Mouse (Mus musculus): ENCODE results near the gene Fam178b. TPM values are rescaled to one million over a fixed set of nuclear protein-coding genes. Genes with fewer than 3 reads are reported as not detected.
"Not testable (repeated sequence)": the region's sequence is repeated elsewhere in the genome, so short reads cannot be mapped to it uniquely, and the experiment has no call there.

The Fam178b gene
- polyA plus RNA-seq, 1 experiment from 2014 or later, result 3.0 TPM

DNA sequence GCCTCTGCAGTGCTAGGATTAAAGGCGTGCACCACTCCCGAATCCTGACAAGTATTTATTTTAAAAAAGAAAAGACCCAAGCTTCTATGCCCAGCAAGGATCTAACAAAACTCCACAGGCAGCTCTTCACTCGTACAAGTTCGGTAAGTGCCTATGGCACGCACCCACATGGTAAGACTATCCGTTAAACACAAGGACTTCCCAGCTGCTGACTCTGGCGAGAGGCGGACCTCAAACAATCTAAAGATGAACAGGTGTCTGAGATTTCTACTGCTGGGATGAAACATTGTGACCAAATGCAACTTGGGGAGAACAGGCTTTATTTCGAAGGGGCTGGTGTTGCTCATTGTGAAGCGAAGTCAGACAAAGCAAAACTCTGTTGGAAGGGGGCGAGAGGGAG, 142.9 kb downstream of the Fam178b start:
- Histone ChIP-seq H3K4me3 (no peak overlapping the region), H3K36me3 (peaks cover 43% of the 10 kb centered on the region), H3K27me3 (replicated peaks) (no peaks in the 10 kb centered on the region), H3K4me1 (replicated peaks) (peaks cover 39% of the 10 kb centered on the region), H3K9me3 (replicated peaks) (0 out of 2 replicates have a peak, but pooled peaks cover 3% of the 10 kb centered on the region), H3K9ac (no peak overlapping the region), H3K4me2 (no peak overlapping the region), H3K27ac (ENCODE audit: poor library complexity, severe bottlenecking) (peak overlapping the region; percentile 83; the same call in 1 of the 2 replicates)
- 92% methylated on average over 11 of the region's 11 CpGs for WGBS
- ATAC-seq (ENCODE audit: insufficient number of reproducible peaks, low FRiP score), result no peak

DNA sequence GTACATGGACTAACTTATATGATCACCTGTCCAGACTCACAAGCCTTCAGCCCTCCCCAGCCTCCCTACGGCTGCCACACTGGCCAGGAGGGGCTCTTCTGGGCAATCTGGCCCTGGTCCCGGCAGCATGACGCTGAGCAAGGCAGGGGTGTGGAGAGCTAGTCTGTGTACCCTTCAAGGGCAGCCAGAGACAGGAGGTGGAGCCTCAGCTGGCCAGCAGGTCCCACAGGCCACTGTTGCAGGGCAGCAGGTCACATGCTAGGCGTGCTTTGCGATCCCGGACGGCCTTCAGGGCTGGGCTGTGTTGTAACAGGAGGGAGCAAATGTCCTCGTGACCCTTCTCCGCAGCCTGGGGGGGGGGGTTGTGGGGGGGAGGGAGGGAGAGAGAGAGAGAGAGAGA, 143.8 kb downstream of the Fam178b start, which contains the start of gene Gm42417:
Gene Gm42417, minus strand, starts transcription at position 244 of the 400 bp plus-strand sequence.
- Histone ChIP-seq H3K27me3 (replicated peaks) (no peaks in the 10 kb centered on the region), H3K4me2 (no peak within 1 kb of the TSS), H3K4me1 (replicated peaks) (peaks cover 48% of the 10 kb centered on the region), H3K9ac (no peak within 1 kb of the TSS), H3K27ac (ENCODE audit: poor library complexity, severe bottlenecking) (peak within 1 kb of the TSS; percentile 83), H3K4me3 (no peak within 1 kb of the TSS), H3K9me3 (replicated peaks) (0 out of 2 replicates have a peak, but pooled peaks cover 3% of the 10 kb centered on the region), H3K36me3 (peaks cover 43% of the 10 kb centered on the region)
- ATAC-seq (ENCODE audit: insufficient number of reproducible peaks, low FRiP score), result peak; percentile 80
- 40% methylated on average over 9 of the region's 9 CpGs for WGBS

DNA sequence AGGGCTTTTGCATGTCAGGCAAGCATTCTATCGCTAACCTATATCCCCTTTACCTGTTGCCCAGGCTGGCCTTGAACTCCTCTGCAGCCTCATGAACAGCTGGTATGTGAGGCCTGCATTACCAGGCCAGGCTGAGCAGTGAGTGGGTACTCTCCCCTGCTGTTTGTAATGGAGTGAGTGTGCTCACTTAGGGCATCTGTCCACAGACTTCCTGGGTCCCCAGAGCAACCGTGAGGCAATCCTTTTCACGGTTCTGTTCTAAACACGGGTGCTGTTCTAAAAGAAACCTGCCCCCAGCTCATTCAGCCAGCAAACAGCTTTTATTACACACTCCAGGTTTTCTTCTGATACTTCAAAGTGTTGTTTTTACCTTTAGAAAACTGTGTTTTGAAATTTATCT, 144.3 kb downstream of the Fam178b start:
- no peak for ATAC-seq (ENCODE audit: insufficient number of reproducible peaks, low FRiP score)
- H3K36me3 ChIP-seq, result peaks cover 43% of the 10 kb centered on the region
- H3K27me3 ChIP-seq (replicated peaks), result no peaks in the 10 kb centered on the region
- H3K4me1 ChIP-seq (replicated peaks), result peaks cover 53% of the 10 kb centered on the region
- no peak overlapping the region for H3K4me3 ChIP-seq
- H3K4me2 ChIP-seq, result no peak overlapping the region
- H3K9me3 ChIP-seq (replicated peaks), result 0 out of 2 replicates have a peak, but pooled peaks cover 3% of the 10 kb centered on the region
- H3K27ac ChIP-seq (ENCODE audit: poor library complexity, severe bottlenecking), result peak overlapping the region; percentile 83
- no peak overlapping the region for H3K9ac ChIP-seq
- WGBS, result 82% methylated on average over 4 of the region's 4 CpGs

DNA sequence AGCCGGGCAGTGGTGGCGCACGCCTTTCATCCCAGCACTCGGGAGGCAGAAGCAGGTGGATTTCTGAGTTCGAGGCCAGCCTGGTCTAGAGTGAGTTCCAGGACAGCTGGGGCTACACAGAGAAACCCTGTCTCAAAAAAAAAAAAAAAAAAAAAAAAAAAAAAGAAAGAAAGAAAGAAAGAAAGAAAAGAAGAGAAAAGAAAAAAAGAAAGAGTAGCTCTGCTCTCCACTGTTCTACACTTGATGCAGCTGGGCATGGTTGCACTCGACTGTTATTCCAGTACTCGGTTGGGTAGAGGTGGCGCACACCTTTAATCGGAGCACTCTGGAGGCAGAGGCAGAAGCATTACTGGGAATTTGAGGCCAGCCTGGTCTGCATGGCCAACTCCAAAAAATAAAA, 146.2 kb downstream of the Fam178b start, which contains the start of gene Ankrd23:
Gene Ankrd23, minus strand, starts transcription at position 101 of the 400 bp plus-strand sequence.
- not testable (repeated sequence) for ATAC-seq (ENCODE audit: insufficient number of reproducible peaks, low FRiP score); H3K27me3 ChIP-seq (replicated peaks); H3K4me3 ChIP-seq; H3K9me3 ChIP-seq (replicated peaks)
- H3K9ac ChIP-seq, result 0 out of 2 replicates have a peak within 1 kb of the TSS, but pooled peaks have one; percentile 22
- peak within 1 kb of the TSS; percentile 87 for H3K27ac ChIP-seq (ENCODE audit: poor library complexity, severe bottlenecking)
- peaks cover 39% of the 10 kb centered on the region for H3K36me3 ChIP-seq
- peak within 1 kb of the TSS; percentile 11; the same call in 1 of the 2 replicates for H3K4me2 ChIP-seq
- WGBS, result 78% methylated on average over 9 of the region's 9 CpGs
- H3K4me1 ChIP-seq (replicated peaks), result peaks cover 59% of the 10 kb centered on the region

DNA sequence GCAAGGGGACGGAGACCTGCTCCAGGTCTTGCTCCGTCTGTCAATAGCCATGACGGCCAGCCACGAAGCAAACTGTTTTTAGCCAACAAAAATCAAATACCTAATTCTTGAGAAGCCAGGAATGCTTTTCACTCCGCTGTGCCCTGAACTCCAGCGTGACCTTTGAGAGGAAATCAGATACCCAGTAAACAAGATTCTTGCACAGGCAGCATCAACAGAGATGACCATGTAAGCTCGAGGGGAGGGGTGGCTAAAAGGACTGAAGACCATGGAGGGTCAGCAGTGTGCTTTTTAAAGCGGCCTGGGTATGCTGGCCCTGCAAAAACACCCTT, 146.6 kb downstream of the Fam178b start:
- Histone ChIP-seq H3K4me3 (no peak overlapping the region), H3K4me2 (0 out of 2 replicates have a peak overlapping the region, but pooled peaks have one; percentile 11), H3K36me3 (peaks cover 39% of the 10 kb centered on the region), H3K9ac (no peak overlapping the region), H3K4me1 (replicated peaks) (peaks cover 62% of the 10 kb centered on the region), H3K27ac (ENCODE audit: poor library complexity, severe bottlenecking) (peak overlapping the region; percentile 87), H3K27me3 (replicated peaks) (no peaks in the 10 kb centered on the region), H3K9me3 (replicated peaks) (0 out of 2 replicates have a peak, but pooled peaks cover 1% of the 10 kb centered on the region)
- WGBS, result 35% methylated on average over 8 of the region's 8 CpGs
- no peak for ATAC-seq (ENCODE audit: insufficient number of reproducible peaks, low FRiP score)

DNA sequence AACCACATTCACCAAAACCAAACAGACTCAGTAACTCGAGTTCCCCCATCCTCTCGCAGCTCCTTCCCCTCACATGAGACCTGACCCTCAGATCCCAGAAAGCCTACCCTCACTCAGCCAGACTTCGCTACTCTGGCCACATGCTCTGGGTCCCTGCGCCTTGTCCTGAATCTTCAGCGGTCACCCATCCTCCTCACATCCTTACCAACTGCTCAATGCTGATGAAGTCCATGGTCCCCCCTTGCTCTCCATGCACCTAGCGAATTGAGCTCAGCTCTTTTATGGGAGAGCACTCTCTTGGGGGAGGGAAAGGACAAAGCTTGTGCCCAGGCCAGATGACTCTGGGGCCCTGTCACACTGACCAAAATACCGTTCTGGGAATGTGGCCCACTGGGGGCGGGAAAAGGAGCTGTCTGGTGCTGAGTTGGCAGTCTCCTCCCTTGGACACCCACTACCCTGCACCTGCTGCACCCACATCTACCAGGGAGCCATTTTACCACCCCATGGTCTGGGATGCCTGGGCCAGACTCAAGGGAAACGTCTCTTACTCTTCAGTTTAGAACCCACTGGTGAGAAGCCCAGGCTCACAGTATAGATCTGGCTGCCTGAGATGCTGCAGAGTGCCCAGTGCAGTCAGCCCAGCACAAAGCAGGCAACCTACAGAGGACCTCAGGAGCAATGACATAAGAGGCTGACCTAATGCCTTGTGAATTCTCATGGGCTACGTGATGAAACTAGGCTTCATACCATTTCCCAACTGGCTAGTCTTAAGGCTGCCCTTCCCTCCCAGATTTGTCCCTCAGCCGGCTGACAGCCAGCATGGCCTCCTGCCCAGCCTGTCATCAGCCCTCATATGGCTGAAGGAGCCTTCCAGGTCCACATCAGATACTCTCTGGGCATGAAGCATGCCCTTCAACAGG, 147.2 kb downstream of the Fam178b start:
- Histone ChIP-seq H3K27ac (ENCODE audit: poor library complexity, severe bottlenecking) (peak overlapping the region; percentile 87), H3K36me3 (peaks cover 38% of the 10 kb centered on the region), H3K4me1 (replicated peaks) (peaks cover 68% of the 10 kb centered on the region), H3K9me3 (replicated peaks) (no peaks in the 10 kb centered on the region), H3K27me3 (replicated peaks) (no peaks in the 10 kb centered on the region), H3K4me2 (peak overlapping the region; percentile 11; the same call in 1 of the 2 replicates), H3K4me3 (no peak overlapping the region), H3K9ac (0 out of 2 replicates have a peak overlapping the region, but pooled peaks have one; percentile 22)
- WGBS, result 64% methylated on average over 11 of the region's 11 CpGs
- ATAC-seq (ENCODE audit: insufficient number of reproducible peaks, low FRiP score), result 0 out of 2 replicates have a peak, but pooled peaks have one; percentile 27

DNA sequence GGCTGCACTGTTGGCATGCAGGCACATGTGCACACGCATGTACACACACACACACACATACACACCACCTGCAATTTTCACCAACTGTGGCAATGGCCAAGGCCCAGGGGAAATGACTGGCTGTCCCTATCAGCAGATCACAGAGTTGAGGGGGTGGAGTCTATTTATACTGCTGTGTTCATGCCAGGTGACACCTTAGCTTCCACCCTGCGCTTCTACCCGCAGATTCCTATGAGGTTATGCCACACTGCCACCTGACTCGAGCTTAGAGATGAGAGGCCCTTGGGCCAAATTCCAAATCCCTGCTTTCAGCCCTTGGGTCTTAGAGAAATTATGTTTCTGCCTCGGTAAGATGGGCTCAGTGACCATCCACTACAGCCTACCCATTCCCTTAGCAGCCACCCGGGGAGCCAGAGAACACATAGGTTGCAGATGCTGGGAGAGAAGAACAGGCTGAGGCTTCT, 148.4 kb downstream of the Fam178b start:
- ATAC-seq (ENCODE audit: insufficient number of reproducible peaks, low FRiP score), result no peak
- Histone ChIP-seq H3K4me2 (no peak overlapping the region), H3K4me1 (replicated peaks) (peaks cover 76% of the 10 kb centered on the region), H3K36me3 (peaks cover 34% of the 10 kb centered on the region), H3K9me3 (replicated peaks) (no peaks in the 10 kb centered on the region), H3K27ac (ENCODE audit: poor library complexity, severe bottlenecking) (no peak overlapping the region), H3K9ac (no peak overlapping the region), H3K27me3 (replicated peaks) (no peaks in the 10 kb centered on the region), H3K4me3 (no peak overlapping the region)
- 67% methylated on average over 6 of the region's 6 CpGs for WGBS

DNA sequence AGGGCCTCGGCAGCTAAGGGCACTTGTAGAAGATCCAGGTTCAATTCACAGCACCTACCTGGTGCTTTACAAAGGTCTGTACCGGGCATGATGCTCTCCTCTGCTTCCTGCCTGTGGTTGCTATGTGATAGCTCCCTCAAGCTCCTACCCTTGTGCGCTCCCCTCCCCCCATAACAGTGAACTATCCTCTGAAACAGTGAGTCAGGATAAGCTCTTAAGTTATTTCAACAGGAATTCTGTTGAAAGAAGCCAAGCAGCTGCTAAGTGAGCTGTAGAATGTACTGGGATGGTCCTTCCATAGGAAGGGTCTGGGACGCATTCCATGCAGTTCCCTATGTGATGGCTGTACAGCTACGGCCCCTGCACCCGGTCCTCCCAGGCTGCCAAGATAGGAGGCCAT, 149.4 kb downstream of the Fam178b start:
- WGBS, result 67% methylated on average over 6 of the region's 6 CpGs
- H3K9ac ChIP-seq, result no peak overlapping the region
- peaks cover 66% of the 10 kb centered on the region for H3K4me1 ChIP-seq (replicated peaks)
- H3K27ac ChIP-seq (ENCODE audit: poor library complexity, severe bottlenecking), result no peak overlapping the region
- no peak overlapping the region for H3K4me2 ChIP-seq
- ATAC-seq (ENCODE audit: insufficient number of reproducible peaks, low FRiP score), result no peak
- no peaks in the 10 kb centered on the region for H3K27me3 ChIP-seq (replicated peaks)
- no peak overlapping the region for H3K4me3 ChIP-seq
- H3K36me3 ChIP-seq, result peaks cover 28% of the 10 kb centered on the region
- no peaks in the 10 kb centered on the region for H3K9me3 ChIP-seq (replicated peaks)

DNA sequence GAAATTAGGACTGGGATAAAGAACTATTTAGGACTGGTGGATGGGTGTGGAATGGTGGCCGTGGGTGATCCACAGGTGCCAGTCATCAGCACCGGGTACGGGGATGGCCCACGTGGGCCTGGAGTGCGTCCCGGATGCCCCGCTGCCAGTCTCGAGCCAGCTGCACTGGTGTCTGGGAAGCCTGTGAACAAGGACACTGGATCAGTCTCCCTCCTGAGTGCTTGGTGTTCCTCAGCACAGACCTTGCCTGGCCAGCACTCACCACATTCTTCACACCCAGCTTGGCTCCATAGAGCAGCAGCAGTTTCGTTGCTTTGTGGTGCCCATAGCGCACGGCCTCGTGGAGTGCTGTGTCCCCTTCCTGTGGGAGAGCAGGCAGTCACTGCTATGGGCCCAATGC, 151.5 kb downstream of the Fam178b start:
- Histone ChIP-seq H3K4me2 (no peak overlapping the region), H3K9me3 (replicated peaks) (no peaks in the 10 kb centered on the region), H3K27me3 (replicated peaks) (no peaks in the 10 kb centered on the region), H3K4me3 (no peak overlapping the region), H3K9ac (no peak overlapping the region), H3K27ac (ENCODE audit: poor library complexity, severe bottlenecking) (0 out of 2 replicates have a peak overlapping the region, but pooled peaks have one; percentile 6), H3K36me3 (peaks cover 26% of the 10 kb centered on the region), H3K4me1 (replicated peaks) (peaks cover 66% of the 10 kb centered on the region)
- no peak for ATAC-seq (ENCODE audit: insufficient number of reproducible peaks, low FRiP score)
- 63% methylated on average over 12 of the region's 12 CpGs for WGBS

DNA sequence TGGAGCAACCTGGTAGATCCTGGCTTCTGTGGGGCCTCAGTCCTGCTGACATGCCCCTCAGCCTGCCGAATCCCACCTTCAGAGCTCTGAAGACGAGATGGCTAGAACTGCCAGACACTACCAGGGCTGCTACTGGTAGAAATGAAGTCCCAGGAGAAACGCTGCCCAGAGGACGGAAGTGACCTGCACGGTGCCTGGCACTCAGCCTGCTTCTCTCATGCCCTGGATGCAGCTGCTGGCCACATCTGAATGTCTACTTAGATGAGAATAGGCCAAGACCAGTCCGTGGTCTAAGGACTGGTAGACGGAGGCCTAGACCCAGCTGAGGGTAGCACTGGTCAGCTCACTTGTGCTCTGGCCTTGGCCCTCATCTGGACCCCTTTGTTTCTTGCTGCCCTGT, 152.0 kb downstream of the Fam178b start:
- no peak overlapping the region for H3K4me2 ChIP-seq
- ATAC-seq (ENCODE audit: insufficient number of reproducible peaks, low FRiP score), result no peak
- no peaks in the 10 kb centered on the region for H3K9me3 ChIP-seq (replicated peaks)
- peaks cover 61% of the 10 kb centered on the region for H3K4me1 ChIP-seq (replicated peaks)
- H3K4me3 ChIP-seq, result no peak overlapping the region
- H3K27me3 ChIP-seq (replicated peaks), result no peaks in the 10 kb centered on the region
- WGBS, result 84% methylated on average over 7 of the region's 7 CpGs
- no peak overlapping the region for H3K9ac ChIP-seq
- peaks cover 31% of the 10 kb centered on the region for H3K36me3 ChIP-seq
- H3K27ac ChIP-seq (ENCODE audit: poor library complexity, severe bottlenecking), result no peak overlapping the region

DNA sequence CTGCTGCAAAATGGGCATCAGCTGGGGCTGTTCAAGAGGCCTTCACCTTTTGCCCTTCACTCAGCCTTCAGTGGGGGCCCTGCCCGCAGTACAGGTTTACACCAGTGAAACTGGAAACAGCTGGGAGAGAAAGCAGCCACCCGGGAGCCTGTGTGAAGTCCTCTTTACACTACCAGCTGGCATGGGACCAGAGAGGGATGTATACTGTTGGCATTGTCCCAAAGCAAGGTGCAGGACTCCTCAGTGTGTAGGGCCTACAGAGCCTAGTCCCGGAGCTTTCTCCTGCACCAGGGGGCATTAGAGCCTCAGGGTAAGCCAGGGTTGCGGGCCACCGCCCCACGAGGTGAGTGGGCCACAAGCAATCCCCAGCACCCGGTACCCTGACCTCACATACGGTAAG, 152.5 kb downstream of the Fam178b start:
- no peaks in the 10 kb centered on the region for H3K9me3 ChIP-seq (replicated peaks)
- H3K4me2 ChIP-seq, result no peak overlapping the region
- ATAC-seq (ENCODE audit: insufficient number of reproducible peaks, low FRiP score), result 0 out of 2 replicates have a peak, but pooled peaks have one; percentile 15
- H3K36me3 ChIP-seq, result peaks cover 35% of the 10 kb centered on the region
- 82% methylated on average over 8 of the region's 8 CpGs for WGBS
- H3K9ac ChIP-seq, result no peak overlapping the region
- H3K4me1 ChIP-seq (replicated peaks), result peaks cover 56% of the 10 kb centered on the region
- H3K27ac ChIP-seq (ENCODE audit: poor library complexity, severe bottlenecking), result peak overlapping the region; percentile 19; the same call in 1 of the 2 replicates
- no peaks in the 10 kb centered on the region for H3K27me3 ChIP-seq (replicated peaks)
- H3K4me3 ChIP-seq, result no peak overlapping the region
